Mouse (Mus musculus): ENCODE results near the gene Ppp1r27.
"Not testable (repeated sequence)": the region's sequence is repeated elsewhere in the genome, so short reads cannot be mapped to it uniquely, and the experiment has no call there.

Gene Ppp1r27

DNA sequence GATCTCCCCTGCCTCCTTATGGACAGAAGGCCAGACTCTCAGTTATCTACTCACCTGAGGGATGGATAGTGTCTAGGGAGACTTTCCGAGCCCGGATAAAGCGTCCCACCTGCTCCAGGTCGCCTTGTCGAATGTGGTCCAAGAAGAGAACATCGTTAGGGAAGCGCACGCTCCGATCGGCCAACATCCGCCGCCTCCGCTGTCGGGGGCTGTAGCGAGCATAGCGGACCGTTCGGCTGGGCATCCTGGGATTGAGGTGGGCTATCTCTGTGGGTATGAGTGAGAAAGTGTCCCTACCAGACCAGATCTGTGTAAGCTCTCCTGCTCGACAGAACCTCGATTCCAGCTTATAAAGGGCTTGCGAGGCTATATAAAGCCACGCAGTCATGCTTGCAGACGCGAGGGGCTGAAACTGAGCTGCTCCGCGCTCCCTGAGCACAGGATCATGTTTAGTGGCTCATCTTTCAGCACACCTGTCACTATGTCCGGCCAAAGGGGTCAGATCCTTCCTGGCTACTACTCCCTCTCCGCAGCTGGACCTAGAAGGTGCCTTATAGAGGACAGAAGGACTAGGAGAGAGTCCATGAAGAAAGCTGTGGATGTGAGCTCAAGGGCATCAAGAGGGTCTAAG is at the start of gene Ppp1r27:
Gene Ppp1r27 (minus strand): TSS at position 323 of the 631 bp plus-strand sequence.
- DNase-seq, result no peak

DNA sequence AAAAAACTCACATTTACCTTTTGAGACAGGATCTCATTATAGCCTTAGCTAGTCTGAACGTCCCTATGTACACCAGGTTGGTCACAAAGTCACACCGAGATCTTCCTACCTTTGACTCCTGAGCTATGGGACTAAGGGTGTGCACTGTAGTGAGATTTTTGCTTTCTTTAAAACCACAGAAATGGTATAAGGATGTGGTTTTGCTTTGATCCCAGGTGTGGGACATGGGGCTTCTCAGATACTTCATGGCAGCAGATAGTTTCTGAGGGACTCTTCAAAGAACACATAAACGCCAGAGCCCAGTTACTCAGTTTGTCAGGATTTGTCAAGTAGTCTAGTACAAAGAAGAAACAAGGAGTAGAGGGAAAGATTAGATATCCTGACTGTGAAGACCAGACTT is 49.8 kb upstream of the Ppp1r27 start:
- no peak for DNase-seq

- no peak for DNase-seq
Observed at GRCm38 (mm10) chr11:120598990-120599549, 48.1 kb upstream of the Ppp1r27 start.

- DNase-seq, result peak; percentile 90 to 91
Observed at GRCm38 (mm10) chr11:120598283-120598989, 47.5 kb upstream of the Ppp1r27 start, which contains the start of the genes Alyref and Anapc11. Gene Alyref, minus strand, starts transcription at chr11:120598365. Gene Anapc11, plus strand, starts transcription at chr11:120598421.

DNA sequence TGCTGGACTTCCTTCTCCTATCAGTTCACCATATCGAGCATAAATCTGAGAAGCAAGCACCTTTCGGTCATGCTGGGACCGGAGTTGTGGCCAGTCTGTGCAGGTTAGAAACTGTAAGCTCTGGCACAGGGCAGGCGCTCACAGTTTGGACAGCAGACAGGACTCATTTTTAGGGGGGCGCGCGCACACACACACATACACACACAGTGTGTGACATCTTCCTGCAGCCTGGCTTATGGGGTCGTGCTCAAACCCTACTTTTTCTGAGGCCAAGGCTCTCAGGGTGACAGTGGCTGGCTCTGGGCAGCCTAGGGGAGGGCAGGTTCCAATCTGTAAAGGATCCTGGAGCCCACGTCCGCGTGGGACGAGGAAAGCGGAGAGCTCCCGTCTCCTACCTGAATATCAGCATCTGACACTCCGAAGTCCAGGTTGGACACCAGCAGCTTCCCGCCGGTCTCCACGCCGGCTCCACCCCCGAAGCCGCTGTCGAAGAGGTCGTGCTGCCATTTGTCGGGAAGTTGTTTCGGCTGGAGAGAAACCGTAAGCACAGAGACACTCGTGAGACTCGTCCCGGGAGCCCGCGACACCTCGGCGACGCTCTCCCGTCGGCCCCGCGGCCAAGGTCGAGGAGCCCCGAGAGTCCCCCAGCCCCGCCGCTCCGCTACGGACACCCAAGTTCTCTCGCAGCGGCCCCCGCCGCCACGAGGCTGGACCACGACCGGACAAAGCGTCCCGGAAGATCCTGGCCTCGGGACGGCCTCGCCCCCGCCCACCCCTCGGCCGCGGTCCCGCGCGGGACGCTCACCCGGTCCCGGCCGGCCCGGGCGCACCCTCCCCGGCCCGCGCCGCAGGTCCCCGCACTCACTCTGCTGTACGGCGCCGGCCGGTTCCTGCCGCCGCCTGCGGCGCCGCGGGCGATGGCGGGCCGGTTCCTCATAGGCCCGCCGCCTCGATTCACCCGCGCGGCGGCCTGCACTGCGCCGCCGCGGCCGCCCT is 46.6 kb upstream of the Ppp1r27 start:
- no peak for DNase-seq

DNA sequence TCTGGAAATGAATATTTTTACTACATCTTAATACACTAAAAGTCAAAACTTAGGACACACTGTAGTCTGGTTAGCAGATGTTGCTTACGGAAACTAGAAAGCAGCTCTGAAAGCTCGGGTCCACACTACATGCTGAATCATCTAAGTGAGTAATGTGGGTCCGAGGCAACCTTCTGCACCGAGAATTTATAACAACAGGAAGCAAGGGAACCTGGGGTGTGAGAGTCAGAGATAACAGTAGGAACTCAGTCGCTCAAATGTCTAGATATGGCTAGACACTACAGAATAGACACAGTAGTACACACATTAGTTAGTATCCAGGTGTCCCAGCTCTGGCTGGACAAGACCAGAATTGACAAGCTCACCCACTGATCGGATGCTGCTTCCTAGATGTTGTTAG is 37.6 kb upstream of the Ppp1r27 start:
- DNase-seq, result no peak

GRCm38 (mm10) chr11:120583937-120584336 is 33.0 kb upstream of the Ppp1r27 start:
- no peak for DNase-seq

DNA sequence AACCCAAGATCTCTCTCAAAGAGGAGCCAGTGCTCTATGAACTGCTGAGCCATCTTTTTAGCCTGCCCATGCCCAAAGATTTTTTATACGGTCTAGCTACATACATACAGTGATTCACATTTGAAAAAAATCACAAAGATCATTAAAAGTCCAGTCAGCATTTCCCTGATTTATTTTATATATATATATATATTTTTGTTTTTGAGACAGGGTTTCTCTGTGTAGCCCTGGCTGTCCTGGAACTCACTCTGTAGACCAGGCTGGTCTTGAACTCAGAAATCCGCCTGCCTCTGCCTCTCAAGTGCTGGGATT is 32.0 kb upstream of the Ppp1r27 start:
- not testable (repeated sequence) for DNase-seq

GRCm38 (mm10) chr11:120582268-120582981 is 31.5 kb upstream of the Ppp1r27 start:
- DNase-seq, result peak; percentile 36 to 63

GRCm38 (mm10) chr11:120581490-120582267 is 30.7 kb upstream of the Ppp1r27 start, which contains the start of gene Arhgdia:
Gene Arhgdia, minus strand, starts transcription at chr11:120581624.
- peak; percentile 76 to 85 for DNase-seq

DNA sequence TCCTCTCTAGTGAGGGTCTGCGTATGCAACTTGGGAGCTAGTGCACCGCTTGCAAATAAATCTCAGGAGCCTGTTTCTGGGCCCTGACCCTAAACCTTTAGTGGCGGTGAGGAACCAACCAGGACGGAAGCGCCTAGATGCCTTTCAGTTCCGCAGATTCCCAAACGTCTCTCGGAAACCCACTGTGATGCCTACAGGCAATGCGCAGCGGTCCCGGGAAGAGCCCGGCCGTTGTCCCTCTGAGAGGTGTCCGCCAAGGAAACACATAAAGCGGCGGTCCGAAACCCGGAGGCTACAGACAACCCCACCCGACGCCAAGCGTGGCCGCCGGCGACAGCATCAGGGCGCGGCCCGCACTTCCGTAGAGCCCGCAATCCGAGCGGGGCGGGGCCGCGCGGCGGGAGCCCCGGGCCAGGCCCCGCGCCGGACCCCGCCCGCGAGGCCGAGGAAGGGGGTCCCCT is 30.0 kb upstream of the Ppp1r27 start:
- peak in 1 of 2 experiments; percentile 33 for DNase-seq

GRCm38 (mm10) chr11:120580190-120580589 is 29.3 kb upstream of the Ppp1r27 start:
- DNase-seq, result peak; percentile 43 to 49

- peak; percentile 59 to 79 for DNase-seq
Observed at GRCm38 (mm10) chr11:120579316-120580107, 28.6 kb upstream of the Ppp1r27 start.

DNA sequence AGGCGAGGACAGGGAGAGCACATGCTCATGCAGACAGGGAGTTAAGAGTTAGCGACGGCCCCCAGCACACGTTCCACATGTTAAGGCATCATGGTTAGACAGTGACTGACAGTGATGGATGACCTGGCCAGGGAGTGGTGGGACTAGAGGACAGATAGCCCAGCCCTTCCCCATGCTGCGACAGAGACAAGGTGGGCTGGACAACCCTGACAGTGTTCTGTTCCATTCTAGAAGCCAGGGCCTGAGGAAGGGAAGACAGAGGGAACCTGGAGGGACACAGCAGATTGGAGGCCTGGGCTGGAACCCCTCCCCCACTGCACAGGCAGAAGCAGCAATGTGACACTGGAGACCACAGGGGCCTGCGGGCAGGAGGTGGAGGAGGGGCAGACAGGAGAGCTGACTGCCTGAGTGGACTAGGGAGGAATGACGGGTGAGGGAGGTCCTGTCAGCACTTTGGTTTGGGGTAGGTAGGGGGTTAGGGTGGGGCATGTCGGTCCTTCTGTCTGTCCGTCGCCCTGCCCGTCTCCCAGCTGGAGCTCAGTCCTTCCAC is 27.8 kb upstream of the Ppp1r27 start:
- peak in 1 of 2 experiments; percentile 27 for DNase-seq

DNA sequence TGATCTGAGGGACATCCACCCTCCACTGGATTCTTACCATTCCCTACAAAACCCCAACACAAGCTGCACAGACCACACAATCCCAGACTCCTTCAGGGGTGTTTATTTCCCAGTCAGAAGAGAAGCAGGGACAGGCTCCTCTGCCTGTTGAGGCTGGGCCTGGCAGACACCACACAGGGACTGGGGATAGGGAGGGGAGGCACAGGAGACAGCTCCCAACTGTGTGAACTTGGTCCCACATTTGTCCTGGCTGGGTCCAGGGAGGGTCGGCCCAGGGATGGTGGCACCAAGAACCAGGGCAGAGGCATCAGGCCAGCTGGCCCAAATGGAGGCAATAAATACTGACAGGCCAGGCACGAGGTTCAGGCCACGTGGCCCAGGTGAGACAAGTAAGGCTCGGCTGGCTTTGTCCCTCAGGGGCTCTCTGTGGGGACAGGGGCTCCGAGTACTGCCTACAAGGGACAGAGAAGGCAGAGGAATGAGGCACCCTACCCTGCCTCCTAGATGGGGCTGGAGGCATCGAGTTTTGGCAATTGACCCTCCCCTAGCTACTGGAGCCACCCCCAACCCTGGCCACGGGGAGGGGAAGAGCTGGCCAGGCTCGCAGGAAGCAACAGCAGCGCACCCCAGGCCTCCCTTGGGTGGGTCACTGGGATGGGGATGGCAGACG is 27.2 kb upstream of the Ppp1r27 start:
- peak; percentile 60 for DNase-seq

GRCm38 (mm10) chr11:120577211-120578023 is 26.5 kb upstream of the Ppp1r27 start:
- peak; percentile 66 to 75 for DNase-seq

DNA sequence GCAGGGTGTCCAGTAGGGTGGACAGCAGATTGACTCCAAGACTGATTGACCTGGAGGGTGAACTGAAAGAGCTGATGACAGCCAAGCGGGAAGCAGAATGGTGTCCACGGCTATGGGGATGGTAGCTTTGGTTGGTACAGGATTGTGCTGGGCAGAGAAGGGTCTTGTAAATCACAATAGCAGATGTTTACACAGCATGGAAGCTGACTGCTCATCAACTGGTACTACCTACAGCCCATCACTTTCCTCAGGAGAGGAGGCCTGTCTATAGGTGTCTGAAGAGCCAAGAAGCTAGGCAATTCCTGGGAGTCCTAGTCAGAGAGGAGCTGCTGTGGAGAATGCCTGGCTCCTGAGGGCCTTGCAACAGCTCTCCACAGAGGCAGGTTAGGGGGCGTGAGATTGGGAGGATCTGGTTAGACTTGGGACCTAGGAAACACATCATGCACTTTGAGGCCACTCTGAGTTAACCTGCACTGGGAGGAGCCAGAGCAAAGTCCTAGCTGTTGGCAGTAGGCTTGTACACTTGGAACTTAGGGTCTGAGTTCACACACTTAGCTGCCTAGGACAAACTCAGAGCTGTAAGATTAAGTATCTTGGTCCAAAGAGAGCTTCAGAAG is 25.5 kb upstream of the Ppp1r27 start:
- DNase-seq, result peak; percentile 85 to 91

DNA sequence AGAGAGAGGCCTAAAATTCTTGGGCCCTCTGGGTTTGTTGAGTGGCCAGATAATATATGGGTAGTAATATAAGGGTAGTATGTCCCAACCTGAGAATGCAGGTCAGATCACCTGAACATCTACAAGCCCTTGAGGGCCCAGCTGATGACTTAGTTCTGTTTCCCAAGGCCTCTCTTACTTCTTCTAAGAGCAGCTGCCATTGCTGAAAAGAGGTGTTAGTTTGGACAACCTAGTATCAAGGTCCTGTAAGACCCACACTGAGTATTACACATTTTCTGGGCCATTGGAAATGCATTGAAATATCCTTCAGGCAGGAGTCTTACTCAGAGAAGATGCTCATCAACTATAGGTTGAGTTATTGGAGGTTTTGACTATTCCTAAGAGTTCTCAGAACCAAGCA is 25.0 kb upstream of the Ppp1r27 start:
- no peak for DNase-seq

All from kidney, adult 8-10 months (tissue).